Mouse (Mus musculus) gastrocnemius, adult 8-10 months (tissue): Measurements from ENCODE around the gene Clk2. TPM values are rescaled to one million over a fixed set of nuclear protein-coding genes. Genes with fewer than 3 reads are reported as not detected.
A peak's percentile ranks its signal among the peaks of the same experiment; 100 is the strongest.
"Not testable (repeated sequence)": the region's sequence is repeated elsewhere in the genome, so short reads cannot be mapped to it uniquely, and the experiment has no call there.

ENCODE experiments used
- DNase-seq, 2 experiments: peaks; one replicate each; pipeline ENCODE4 v3.0.0; 2022; ENCODE audit warnings: low spot score in 2 of 2
- total RNA-seq, 4 experiments: library from RNA; stranded (reverse); gene quantifications; 2 replicates each; pipeline ENCODE4 v1.2.4; 2022

Gene Clk2
- total RNA-seq, 4 experiments from 2014 or later = 13.6 to 21.5 (median 15.1) TPM

DNA sequence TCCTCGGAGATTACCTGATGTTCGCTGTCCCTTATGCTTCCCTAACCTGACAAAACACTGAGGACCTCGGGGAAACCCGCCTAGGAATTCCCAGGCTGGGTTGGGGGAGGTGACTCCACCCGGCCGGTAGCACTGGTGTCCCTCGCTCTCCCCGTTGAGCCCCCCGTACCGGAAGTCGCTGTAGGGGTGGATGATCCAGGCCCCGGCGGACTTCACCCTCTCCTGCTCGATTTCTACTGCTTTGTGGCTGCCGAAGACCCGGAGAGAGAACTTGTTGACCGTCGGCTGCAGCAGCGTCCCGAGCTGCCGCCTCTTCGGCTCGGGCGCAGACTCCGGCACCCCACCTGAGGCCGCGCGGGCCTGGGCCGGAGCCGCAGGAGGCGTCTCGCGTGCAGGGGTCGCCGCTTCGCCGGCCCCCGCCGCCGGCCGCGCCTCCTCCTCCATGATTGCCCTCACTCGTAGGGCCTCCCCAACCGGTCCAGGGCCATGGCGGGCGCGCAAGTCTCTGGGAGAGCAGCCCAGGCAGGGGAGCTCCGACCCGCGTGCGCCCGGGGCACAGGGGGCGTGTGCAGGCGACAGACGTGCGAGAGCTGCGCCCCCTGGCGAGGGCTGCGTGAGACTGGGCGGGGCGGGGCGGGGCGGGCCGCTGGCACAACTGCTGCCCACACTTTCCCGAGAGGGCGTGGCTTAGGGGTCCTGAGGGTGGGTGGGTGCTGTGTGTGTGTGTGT, 4.8 kb upstream of the Clk2 start, which contains the start of gene Hcn3:
Gene Hcn3 (minus strand): TSS at position 581 of the 729 bp plus-strand sequence.
- no peak for DNase-seq

- not testable (repeated sequence) for DNase-seq
These were observed 3.4 kb upstream of the Clk2 start for GRCm38 (mm10) chr3:89161207-89161606.

DNA sequence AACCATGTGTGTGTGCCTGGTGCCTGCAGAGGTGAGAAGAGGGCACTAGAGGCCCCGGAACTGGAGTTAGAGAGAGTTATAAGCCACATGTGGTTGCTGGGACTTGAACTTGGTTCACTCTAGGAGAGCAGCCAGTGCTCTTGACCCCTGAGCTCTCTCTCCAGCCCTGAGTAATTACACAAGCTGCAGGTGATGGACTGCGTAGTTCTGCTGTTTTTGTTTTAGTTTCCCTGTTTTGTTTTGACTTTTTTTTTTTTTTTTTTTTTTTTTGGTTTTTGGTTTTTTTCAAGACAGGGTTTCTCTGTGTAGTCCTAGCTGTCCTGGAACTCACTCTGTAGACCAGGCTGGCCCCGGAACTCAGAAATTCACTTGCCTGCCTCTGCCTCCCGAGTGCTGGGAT, 2.8 kb upstream of the Clk2 start:
- no peak for DNase-seq

GRCm38 (mm10) chr3:89163123-89163522, 1.5 kb upstream of the Clk2 start:
- DNase-seq = no peak

GRCm38 (mm10) chr3:89163643-89164245, 851 bp upstream of the Clk2 start:
- no peak for DNase-seq

- DNase-seq = no peak
These were observed 774 bp downstream of the Clk2 start for GRCm38 (mm10) chr3:89165268-89165870.

GRCm38 (mm10) chr3:89166945-89167344, 2.4 kb downstream of the Clk2 start:
- DNase-seq = no peak

GRCm38 (mm10) chr3:89174844-89175243, 10.2 kb downstream of the Clk2 start:
- no peak for DNase-seq

DNA sequence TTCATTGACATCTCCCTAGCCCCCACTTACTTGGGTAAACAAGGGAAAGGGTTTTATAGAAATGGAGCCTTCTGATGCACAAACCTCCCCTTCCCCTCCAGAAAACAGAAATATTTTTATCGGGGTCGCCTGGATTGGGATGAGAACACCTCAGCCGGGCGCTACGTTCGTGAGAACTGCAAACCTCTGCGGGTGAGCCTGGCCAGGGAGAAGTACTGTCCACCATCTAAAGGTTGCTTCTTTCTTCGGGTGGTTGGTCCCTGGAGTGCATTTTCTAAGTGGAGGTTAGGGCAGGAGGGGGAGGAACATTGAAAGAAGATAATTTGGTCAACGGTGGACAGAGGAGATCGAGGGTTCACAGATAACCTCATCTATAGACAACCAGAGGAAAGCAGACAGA, 10.9 kb downstream of the Clk2 start:
- DNase-seq = no peak

GRCm38 (mm10) chr3:89176421-89176820, 11.8 kb downstream of the Clk2 start:
- DNase-seq = no peak

DNA sequence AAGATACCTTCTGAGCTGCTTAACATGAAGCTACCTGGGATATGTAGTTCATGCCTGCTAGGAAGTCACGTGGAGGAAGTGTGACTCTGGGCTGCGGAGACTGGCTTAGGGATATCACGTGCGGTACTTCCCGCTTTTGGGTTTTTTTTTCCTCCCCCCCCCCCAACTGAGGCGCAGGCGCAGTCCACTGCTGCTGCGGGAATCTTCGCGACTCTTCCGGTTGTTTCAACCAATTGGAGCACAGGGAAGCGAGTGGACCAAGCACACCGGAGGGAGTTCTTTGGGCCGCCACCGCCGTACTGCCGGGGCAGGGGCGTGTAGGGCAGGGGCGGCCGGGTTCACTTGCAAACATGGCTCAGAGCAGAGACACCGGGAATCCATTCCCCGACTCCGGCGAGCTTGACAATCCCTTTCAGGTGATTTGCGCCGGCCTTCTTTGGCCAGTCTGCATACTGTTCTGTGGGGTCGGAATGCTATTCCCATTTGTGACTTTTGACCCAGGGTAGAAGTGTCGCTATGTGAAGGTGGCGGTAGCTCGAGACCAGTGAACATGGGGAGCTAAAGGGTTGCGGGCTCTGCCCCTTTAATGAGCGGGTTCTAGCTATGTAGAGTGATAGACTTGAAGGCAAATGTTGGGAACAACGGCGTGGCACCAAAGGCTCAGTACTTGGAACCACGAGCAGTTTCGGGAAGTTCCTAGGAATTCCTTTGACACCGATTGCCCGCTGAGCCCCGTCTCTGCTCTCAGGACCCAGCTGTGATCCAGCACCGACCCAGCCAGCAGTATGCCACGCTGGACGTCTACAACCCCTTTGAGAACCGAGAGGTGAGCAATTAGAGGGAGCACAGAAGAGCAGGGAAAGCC, 12.9 kb downstream of the Clk2 start, which contains the start of gene Scamp3:
Gene Scamp3 (plus strand): TSS at position 232 of the 865 bp plus-strand sequence.
- peak; percentile 67 to 79 for DNase-seq

- no peak for DNase-seq
These were observed 13.5 kb downstream of the Clk2 start for GRCm38 (mm10) chr3:89178107-89178385.

GRCm38 (mm10) chr3:89179056-89179455, 14.5 kb downstream of the Clk2 start:
- DNase-seq = no peak

- no peak for DNase-seq
These were observed 17.3 kb downstream of the Clk2 start for GRCm38 (mm10) chr3:89181749-89182500.

DNA sequence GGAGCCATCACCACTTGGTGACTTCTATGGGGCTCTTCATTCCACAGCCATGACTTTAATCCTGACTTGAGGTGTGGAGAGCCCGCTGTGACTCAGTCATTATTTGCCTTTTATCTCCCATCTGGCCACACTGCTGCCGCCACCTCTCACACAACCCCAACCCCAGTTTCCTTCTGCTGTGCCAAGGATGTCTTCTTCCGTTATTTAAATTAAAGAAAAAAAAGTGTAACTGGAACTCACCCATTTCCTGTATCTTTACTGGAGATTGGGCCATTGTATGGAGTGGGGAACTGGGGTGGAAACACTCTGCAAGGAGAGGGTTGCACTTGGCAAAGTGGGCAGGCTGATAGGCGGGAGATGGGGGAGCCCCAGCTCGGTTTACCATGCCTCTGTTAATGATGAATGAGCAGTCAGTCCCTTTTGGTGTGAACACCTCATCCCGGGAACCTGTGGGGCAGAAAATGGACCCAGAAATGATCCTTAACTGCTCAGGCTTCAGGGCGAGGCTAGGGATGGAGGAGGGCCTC, 18.0 kb downstream of the Clk2 start:
- DNase-seq = no peak

GRCm38 (mm10) chr3:89183058-89183958, 18.7 kb downstream of the Clk2 start, which contains the start of gene Fam189b:
Gene Fam189b (plus strand): TSS chr3:89183143.
- DNase-seq = peak; percentile 73 to 75

- DNase-seq = no peak
These were observed 19.3 kb downstream of the Clk2 start for GRCm38 (mm10) chr3:89183959-89184315.

DNA sequence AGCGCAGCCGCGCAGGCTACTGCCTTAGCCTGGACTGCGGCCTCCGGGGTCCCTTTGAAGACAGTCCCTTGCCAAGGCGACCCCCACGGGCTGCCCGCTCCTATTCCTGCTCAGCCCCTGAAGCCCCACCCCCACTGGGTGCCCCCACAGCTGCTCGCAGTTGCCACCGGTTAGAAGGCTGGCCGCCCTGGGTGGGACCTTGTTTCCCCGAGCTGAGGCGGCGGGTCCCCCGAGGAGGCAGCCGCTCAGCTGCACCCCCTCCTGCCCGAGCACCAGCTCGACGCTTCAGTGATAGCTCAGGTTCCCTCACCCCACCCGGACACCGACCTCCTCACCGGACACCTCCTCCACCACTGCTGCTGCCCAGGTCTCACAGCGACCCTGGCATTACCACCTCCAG, 22.6 kb downstream of the Clk2 start:
- no peak for DNase-seq

GRCm38 (mm10) chr3:89187690-89188477, 23.3 kb downstream of the Clk2 start:
- no peak for DNase-seq
